Mouse (Mus musculus): ENCODE data around the gene Scaf1.
"Not testable (repeated sequence)": the region's sequence is repeated elsewhere in the genome, so short reads cannot be mapped to it uniquely, and the experiment has no call there.

Scaf1 gene

DNA sequence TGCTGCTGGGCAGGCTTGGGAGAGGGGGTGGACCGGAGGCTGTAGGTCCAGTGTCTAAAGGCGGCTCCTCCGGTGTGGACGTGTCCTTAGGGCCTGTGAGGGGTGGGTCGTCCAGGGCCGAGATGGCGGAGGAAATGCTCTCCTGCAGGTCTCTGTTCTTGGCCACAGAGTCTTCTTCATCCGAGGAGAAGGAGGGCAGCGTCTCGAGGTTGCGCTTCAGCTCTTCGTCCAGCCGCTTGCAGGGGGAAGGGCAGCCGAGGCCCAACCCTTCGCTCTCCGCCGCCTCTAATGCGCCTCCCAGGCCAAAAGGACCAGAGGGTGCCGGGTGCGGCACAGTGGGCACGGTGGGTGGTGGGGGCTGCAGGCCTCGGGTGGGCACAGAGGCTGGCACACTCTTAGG, 29.6 kb upstream of the Scaf1 start:
- CTCF ChIA-PET: no interaction called here

- CTCF ChIA-PET: no interaction called here
These were observed 27.1 kb upstream of the Scaf1 start for GRCm38 (mm10) chr7:45043307-45043706.

DNA sequence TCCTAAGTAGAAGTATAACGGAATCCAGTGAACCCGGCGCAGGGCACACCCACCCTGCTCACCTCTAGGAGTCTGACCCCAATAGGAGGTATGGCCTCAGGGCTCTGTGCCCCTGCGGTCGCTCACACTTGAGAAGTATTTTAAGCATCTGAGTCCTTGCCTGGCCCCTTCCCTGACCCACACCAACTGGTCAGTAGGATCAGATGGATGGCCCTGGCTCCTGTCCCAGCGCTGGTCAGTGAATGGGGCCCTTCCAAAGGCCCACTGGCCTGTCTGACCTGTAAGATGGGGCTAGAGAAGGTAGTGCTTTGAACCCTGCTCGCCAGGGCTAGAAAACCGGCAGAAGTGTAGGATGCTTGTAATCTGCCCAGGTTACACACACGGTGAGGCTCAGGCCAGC, 24.7 kb upstream of the Scaf1 start:
- CTCF ChIA-PET: no interaction called here

DNA sequence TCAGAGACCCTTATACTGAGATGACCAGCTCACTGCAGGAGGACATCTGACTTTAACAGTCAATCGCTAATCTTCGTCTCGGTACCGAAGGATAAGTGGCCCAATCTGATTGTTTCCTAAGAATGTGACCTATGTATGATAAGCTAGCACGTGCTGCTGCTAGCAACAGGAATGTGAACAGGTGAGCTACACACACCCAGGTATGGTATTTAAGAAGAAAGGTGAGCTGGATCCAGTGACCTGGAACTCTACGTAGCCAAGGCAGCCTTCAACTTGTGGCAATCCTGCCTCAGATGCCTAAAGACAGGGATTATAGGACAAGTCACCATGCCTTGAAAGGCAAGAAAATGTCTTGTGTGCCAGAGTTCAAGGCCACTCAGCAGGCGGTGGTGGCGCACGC, 22.2 kb upstream of the Scaf1 start:
- CTCF ChIA-PET: interaction anchor here (0.9 kb wide), 1 partner anchor 13 kb away, joined by 3 read pairs; no protein-coding TSS in a partner anchor

GRCm38 (mm10) chr7:45037720-45038361, 21.7 kb upstream of the Scaf1 start:
- CTCF ChIA-PET: interaction anchor here (0.9 kb wide), 1 partner anchor 12 kb away, joined by 3 read pairs; no protein-coding TSS in a partner anchor

DNA sequence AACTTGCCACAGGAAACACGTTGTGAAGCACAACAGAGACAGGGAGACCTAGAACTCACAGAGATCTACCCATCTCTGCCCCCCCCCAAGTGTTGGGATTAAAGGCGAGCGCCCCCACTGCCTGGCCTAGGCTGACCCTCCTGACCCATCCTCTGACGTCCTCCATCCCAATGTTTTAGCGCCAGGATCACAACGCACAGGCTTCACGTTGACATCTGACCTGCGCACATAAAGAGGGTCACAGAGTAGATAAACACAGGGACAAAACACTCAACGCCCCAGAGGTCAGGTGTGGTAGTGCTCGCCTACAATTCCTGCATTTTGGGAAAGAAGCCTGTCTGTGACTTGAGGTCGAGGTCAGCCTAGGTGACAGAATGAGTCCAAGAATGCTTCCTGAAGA, 20.5 kb upstream of the Scaf1 start:
- CTCF ChIA-PET: interaction anchor here (0.6 kb wide), 1 partner anchor 241 kb away, joined by 6 read pairs; the partner anchor contains the start of gene Slc6a21

DNA sequence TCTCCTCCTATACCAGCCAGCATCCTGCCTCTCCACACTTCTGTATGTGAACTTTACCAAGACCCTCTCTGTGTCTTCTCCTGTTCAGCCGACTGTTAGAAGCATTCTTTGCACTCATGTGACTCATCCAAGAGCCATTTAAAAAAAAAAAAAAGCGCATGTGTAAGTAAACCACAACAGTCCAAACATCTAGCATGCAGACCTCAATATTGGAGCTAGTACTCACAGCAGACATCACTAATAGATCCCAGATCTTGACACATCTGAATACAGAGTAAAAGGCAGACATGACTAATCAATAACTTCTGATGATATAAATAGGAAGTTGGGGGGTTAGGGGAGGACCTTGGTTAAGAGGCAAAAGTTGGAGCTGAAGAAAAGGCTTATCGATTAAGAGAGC, 19.5 kb upstream of the Scaf1 start:
- CTCF ChIA-PET: interaction anchor here (0.7 kb wide), 1 partner anchor 43 kb away, joined by 9 read pairs; no protein-coding TSS in a partner anchor

DNA sequence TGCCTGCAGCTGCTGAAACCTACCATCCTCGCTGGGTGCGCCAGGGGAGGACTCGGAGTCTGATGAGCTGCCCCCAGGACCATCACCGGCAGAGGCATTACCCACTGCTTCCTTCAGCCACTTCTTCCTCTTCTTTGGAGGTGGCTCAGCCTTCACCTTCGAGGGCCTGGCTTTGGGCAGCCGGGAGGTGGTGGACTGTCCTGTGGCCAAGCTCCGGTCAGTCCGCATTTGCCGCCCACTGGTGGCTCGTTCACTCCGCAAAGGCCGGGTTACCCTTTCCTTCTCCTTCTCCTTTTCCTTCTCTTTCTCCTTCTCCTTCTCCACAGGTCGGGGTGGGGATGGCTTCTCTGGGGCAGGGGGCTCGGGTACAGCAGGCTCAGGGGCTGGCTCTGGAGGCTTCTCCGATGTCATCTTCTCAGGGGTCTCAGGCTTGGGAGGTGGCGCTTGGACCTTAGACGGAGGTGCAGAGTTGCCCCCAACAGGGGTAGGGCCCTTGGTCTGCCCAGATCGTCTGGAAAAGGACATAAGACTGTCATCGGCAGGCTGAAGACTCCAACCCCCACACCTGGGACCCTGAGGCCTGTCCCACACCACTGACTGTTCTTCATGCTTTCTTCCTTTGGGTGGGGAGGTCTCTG, 17.7 kb upstream of the Scaf1 start:
- CTCF ChIA-PET: interaction anchor here (0.5 kb wide), 1 partner anchor 441 kb away, joined by 3 read pairs; no protein-coding TSS in a partner anchor

DNA sequence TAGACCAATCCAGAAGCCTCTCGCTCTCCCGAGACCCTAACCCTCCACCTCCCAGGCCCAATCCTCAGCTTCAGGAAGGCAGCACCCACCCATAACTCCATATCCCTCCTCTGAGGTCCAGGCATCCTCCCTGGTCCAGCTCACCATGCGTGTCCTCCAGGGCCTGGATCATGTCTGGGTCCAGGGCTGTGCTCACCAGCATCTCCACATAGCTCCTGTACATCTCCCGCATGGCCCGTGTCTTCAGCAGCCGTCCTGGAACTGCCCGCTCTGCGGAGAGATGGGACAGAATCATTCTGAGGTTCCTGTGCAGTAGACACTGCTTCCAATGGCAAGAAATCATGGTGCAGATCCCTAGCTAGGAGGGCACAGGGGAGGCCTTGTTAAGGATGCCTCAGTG, 14.7 kb upstream of the Scaf1 start:
- CTCF ChIA-PET: no interaction called here

DNA sequence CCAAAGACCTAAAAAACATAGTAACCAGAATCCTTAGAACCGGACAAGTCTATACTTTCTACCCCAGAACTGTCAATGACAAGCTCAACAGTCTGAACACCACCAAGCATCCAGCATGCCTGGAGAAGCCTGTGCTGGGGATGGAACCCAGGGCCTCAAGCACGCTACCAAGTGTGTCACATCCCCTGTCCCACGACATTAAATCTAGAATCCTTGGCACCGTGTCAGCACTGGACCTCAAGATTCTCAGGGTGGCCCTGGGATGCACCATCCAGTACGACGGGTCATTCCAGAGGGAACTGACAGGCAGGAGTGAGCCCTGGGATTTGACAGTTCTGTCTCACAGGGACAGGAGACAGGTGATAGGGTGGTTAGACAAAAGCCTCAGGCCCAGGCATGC, 13.8 kb upstream of the Scaf1 start:
- CTCF ChIA-PET: no interaction called here

DNA sequence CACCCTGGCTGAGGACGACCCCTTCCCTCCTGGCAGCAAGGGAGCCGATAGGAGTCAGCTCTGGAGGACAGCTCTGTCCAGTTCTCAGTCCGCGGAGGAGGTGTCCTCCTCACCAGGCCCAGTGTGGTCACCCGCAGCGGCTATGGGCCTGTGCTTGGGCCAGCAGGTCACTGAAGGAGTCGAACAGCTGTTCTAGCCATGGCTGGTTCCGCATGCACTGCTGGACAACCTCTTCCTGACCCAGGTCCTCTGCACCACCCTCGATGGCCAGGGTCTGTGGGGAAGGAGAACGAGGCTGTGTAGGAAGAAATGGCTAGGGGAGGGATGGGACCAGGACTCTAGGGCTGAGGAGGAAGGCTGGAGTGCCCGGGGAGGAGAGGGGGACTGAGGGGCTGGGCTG, 12.2 kb upstream of the Scaf1 start:
- CTCF ChIA-PET: no interaction called here

DNA sequence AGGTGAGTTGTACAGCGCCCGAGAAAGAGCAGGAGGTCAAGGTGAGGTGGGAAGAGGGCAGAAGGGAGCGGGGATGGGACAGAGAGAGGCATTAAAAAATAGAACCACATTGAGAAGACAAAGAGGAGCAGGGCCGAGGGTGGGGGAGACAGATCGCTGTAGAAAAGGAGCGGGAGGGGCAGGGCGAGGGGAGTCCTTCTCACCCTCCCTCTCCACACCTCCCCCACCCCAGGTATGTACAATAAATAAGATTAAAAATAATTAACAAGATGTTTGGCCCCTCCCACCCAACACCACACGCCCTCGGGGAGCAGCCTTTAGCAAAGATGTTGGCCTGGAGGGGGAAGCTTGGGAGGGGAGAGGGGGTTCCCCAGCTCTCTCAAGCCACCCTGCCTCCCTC, 11.6 kb upstream of the Scaf1 start:
- CTCF ChIA-PET: no interaction called here

- CTCF ChIA-PET: no interaction called here
These were observed 10.1 kb upstream of the Scaf1 start for GRCm38 (mm10) chr7:45026256-45026655.

DNA sequence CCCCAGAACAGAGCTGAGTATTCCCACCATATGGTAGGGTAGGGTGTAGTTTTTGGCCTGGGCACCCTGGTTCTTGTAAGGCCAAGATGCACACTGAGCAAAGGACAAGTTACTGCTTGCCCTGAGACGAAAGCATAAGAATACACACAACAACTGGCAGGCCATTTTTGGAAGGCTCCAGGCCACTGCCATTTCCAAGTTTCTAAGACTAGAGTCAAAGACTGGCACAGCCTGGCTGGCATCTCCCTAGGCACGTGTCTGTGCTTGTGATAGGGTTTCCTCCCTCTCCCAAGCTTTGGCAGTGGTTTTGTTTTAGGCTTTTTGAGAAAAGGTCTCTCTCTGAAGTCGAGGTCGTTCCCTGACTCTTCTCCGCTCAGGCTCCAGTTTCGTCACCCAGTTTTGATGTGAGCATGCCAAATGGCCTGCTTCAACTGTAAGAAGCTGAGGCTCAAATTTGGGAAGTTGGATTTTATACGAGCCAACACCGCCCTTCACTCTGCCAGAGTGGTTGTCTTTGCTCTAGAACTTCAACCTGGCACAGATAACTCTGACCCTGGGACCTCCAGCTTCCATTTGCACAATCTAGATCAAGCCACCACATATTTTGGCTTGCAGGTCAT, 9.5 kb upstream of the Scaf1 start:
- CTCF ChIA-PET: interaction anchor here (0.7 kb wide), 1 partner anchor 12 kb away, joined by 3 read pairs; no protein-coding TSS in a partner anchor

DNA sequence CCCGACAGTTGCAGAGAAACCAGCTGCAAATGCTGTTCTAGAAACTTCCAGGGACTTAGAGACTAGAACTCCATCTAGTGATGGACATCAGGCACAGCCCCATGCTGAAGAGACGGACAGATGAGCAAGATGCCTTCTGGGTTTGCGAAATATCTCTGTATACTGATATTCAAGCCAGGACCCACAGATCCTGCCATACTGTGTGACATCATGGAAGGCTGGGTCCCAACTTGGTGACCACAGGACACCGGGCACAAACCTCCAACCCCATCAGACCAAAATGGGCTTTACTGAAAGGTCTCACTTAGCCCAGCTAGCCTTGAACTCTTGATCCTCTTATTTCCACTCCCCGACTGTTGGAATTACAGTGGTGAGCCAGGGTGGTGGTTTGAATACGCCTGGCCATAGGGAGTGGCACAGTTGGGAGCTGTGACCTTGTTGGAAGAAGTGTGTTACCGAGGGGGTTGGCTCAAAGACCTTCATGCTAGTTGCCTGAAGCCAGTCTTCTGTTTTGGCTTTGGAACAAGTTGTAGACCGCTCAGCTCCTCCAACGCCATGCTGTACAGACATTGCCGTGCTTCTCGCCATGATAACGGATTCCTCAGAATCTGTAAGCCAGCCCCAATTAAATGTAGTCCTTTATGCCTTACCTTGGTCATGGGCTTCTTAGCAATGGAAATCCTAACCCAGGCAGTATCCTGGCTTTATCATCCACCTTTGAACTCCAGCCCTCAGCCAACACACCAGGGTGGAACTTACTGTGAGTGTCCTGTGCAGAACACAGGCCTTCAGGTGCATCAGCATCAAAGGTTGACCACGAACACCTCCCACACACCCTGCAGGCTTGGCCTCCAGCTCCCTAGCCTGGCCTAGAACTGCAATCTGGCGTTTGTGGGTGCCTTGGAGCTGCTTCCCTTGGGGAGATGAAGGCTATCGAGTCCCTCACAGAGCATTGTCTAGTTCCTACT, 8.4 kb upstream of the Scaf1 start:
- CTCF ChIA-PET: no interaction called here

GRCm38 (mm10) chr7:45023711-45024110, 7.5 kb upstream of the Scaf1 start:
- CTCF ChIA-PET: not testable (repeated sequence)

DNA sequence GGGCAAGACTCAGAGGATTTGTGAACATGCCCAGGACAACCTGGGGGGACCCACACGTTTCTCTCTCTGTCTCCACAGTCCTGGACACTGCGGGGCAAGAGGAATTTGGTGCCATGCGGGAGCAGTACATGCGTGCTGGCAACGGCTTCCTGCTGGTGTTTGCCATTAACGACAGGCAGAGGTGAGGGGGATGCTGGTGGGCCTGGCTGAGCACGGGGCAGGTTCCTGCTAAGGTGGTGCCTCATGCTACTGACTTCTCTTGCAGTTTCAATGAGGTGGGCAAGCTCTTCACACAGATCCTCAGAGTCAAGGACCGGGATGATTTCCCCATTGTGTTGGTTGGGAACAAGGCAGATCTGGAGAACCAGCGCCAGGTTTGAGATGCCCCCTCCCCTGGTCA, 4.1 kb upstream of the Scaf1 start:
- CTCF ChIA-PET: no interaction called here

DNA sequence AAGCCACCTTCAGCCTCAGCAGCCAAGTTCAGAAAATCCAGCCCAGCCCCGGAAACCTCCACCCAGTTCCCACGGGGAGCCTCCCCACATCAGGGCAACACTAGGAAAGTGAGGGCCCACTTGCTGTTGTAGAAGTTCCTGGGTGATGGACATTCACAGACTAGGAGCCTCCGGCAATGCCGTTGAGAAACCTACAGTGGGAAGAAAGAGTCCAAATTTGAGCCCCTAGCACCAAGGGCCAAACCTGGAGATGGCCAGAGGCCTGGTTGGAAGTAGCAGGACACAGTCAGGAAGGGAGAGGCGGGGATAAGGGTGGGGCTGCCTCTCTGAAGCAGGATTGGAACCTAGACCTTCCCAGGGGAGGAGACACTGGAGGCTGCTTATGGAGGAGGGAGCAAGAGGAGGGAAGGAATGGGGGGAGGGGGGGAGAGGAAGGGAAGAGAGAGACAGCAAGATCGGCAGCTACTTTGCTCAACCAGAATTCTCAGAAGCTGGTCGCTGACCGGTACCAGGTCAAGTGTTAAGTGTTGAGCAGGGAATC, 2.9 kb upstream of the Scaf1 start:
- CTCF ChIA-PET: no interaction called here

GRCm38 (mm10) chr7:45017242-45018061, 1.3 kb upstream of the Scaf1 start, which contains the start of gene Rras:
Gene Rras, plus strand, starts transcription at chr7:45017961.
- CTCF ChIA-PET: interaction anchor here (0.6 kb wide), 1 partner anchor 379 kb away, joined by 4 read pairs; no protein-coding TSS in a partner anchor

- CTCF ChIA-PET: interaction anchor here (0.7 to 0.8 kb wide), 3 partner anchors 118 to 688 kb away, joined by 3 to 5 read pairs (median 3); partner anchors contain the start of gene Dbp
These were observed 598 bp upstream of the Scaf1 start for GRCm38 (mm10) chr7:45016761-45017160.

Measured in spleen, embryonic (tissue).